Mouse (Mus musculus) CH12.LX (cell line): ENCODE results near the gene Acads. TPM values are rescaled to one million over a fixed set of nuclear protein-coding genes. Genes with fewer than 3 reads are reported as not detected.
A peak's percentile ranks its signal among the peaks of the same experiment; 100 is the strongest.

Experiments used
- DNase-seq: peaks from one replicate; pipeline ENCODE4 v3.0.0-alpha.2; 2013; ENCODE audit errors: extremely low read depth
- H3K27ac ChIP-seq: 2 replicates; pipeline ENCODE4 v1.5.1; 2012; ENCODE audit warnings: low read depth, mild to moderate bottlenecking, control low read depth, moderate library complexity; ENCODE audit not compliant: insufficient read depth
- H3K27me3 ChIP-seq: replicated peaks from 2 replicates; pipeline ENCODE3; 2012; ENCODE audit warnings: inconsistent platforms
- H3K36me3 ChIP-seq, 2 experiments: replicated peaks in 1 of 2; 2 replicates each; pipeline versions ENCODE3 to v1.6.1; 2012; ENCODE audit warnings: inconsistent platforms in 1 of 2, low read length in 1 of 2, mild to moderate bottlenecking in 1 of 2, mixed read lengths in 1 of 2, moderate library complexity in 1 of 2; ENCODE audit not compliant: control insufficient read depth in 1 of 2, insufficient read depth in 1 of 2
- H3K4me1 ChIP-seq, 2 experiments: 2 replicates each; pipeline ENCODE4 v1.6.1; 2012; ENCODE audit warnings: inconsistent platforms in 1 of 2, moderate library complexity in 1 of 2; ENCODE audit not compliant: insufficient read depth in 2 of 2, control insufficient read depth in 1 of 2
- H3K4me2 ChIP-seq: 2 replicates; pipeline ENCODE4 v1.6.1; 2012; ENCODE audit warnings: low read depth, mild to moderate bottlenecking, control low read depth; ENCODE audit not compliant: poor library complexity, insufficient read depth, severe bottlenecking
- H3K4me3 ChIP-seq, 3 experiments: fragments of 150-350 bp in 1 of 3; sonication (generic) in 1 of 3; replicated peaks in 1 of 3; 2 replicates each; pipeline versions ENCODE3 to v1.5.1; 2011 to 2012; ENCODE audit warnings: low read depth in 2 of 3, low read length in 2 of 3, mild to moderate bottlenecking in 2 of 3, moderate library complexity in 2 of 3, control low read depth in 1 of 3, improper control_type of control experiment in 1 of 3, inconsistent platforms in 1 of 3, mixed read lengths in 1 of 3; ENCODE audit not compliant: poor library complexity in 1 of 3
- H3K79me2 ChIP-seq: replicated peaks from 2 replicates; pipeline ENCODE4 v1.6.1; 2012; ENCODE audit warnings: mild to moderate bottlenecking, moderate library complexity; ENCODE audit not compliant: control insufficient read depth, poor library complexity, insufficient read depth, severe bottlenecking; ENCODE audit errors: extremely low read depth
- H3K9ac ChIP-seq: 2 replicates; pipeline ENCODE4 v1.6.1; 2012; ENCODE audit warnings: low read depth, mild to moderate bottlenecking, control low read depth, moderate library complexity; ENCODE audit not compliant: insufficient read depth
- H3K9me3 ChIP-seq: replicated peaks from 2 replicates; pipeline ENCODE3; 2012; ENCODE audit warnings: low read length, inconsistent platforms, mixed read lengths
- BHLHE40 ChIP-seq: IDR thresholded peaks from 2 replicates; pipeline ENCODE4 v1.6.1; 2011; ENCODE audit warnings: mild to moderate bottlenecking, low read depth, low read length, improper control_type of control experiment
- CHD1 ChIP-seq: IDR thresholded peaks from 2 replicates; pipeline ENCODE4 v1.6.1; 2012; ENCODE audit warnings: low read depth, low read length, improper control_type of control experiment, inconsistent platforms
- CHD2 ChIP-seq: IDR thresholded peaks from 2 replicates; pipeline ENCODE4 v1.6.1; 2011; ENCODE audit warnings: low read length, improper control_type of control experiment
- CTCF ChIP-seq, 2 experiments: IDR thresholded peaks in 1 of 2; conservative IDR thresholded peaks in 1 of 2; 2 replicates each; pipeline ENCODE4 v1.5.1; 2011 to 2012; ENCODE audit warnings: low read depth in 2 of 2, low read length in 2 of 2, improper control_type of control experiment in 1 of 2, inconsistent platforms in 1 of 2, mild to moderate bottlenecking in 1 of 2, moderate library complexity in 1 of 2
- EP300 ChIP-seq: IDR thresholded peaks from 2 replicates; pipeline ENCODE4 v1.6.1; 2011; ENCODE audit warnings: low read length, improper control_type of control experiment
- IRF4 ChIP-seq: IDR thresholded peaks from 2 replicates; pipeline ENCODE4 v1.6.1; 2014; ENCODE audit warnings: low read depth, mild to moderate bottlenecking, inconsistent platforms, low read length, improper control_type of control experiment
- JUND ChIP-seq: conservative IDR thresholded peaks from 2 replicates; pipeline ENCODE4 v1.6.1; 2011; ENCODE audit warnings: low read depth, low read length, improper control_type of control experiment
- MAX ChIP-seq: IDR thresholded peaks from 2 replicates; pipeline ENCODE4 v1.6.1; 2011; ENCODE audit warnings: low read length, improper control_type of control experiment
- MAZ ChIP-seq: IDR thresholded peaks from 2 replicates; pipeline ENCODE4 v1.6.1; 2012; ENCODE audit warnings: low read depth, mild to moderate bottlenecking, inconsistent platforms, low read length, improper control_type of control experiment, moderate library complexity
- MEF2A ChIP-seq: IDR thresholded peaks from 2 replicates; pipeline ENCODE4 v1.6.1; 2014; ENCODE audit warnings: low read depth, mild to moderate bottlenecking, inconsistent platforms, low read length, improper control_type of control experiment, borderline replicate concordance
- PAX5 ChIP-seq: IDR thresholded peaks from 2 replicates; pipeline ENCODE4 v1.6.1; 2012; ENCODE audit warnings: low read length, inconsistent platforms, mixed read lengths
- RAD21 ChIP-seq: IDR thresholded peaks from 2 replicates; pipeline ENCODE4 v1.6.1; 2011; ENCODE audit warnings: low read depth, mild to moderate bottlenecking, low read length, improper control_type of control experiment, moderate library complexity
- SIN3A ChIP-seq: IDR thresholded peaks from 2 replicates; pipeline ENCODE4 v1.6.1; 2012; ENCODE audit warnings: low read length, improper control_type of control experiment, inconsistent platforms
- TCF12 ChIP-seq: IDR thresholded peaks from 2 replicates; pipeline ENCODE4 v1.6.1; 2014; ENCODE audit warnings: low read depth, mild to moderate bottlenecking, inconsistent platforms, low read length, improper control_type of control experiment
- ZC3H11A ChIP-seq: IDR thresholded peaks from 2 replicates; pipeline ENCODE4 v1.6.1; 2012; ENCODE audit warnings: low read depth, mild to moderate bottlenecking, inconsistent platforms, low read length, improper control_type of control experiment
- ZMIZ1 ChIP-seq: IDR thresholded peaks from 2 replicates; pipeline ENCODE4 v1.6.1; 2012; ENCODE audit warnings: low read depth, mild to moderate bottlenecking, inconsistent platforms, low read length, improper control_type of control experiment
- ZNF384 ChIP-seq: IDR thresholded peaks from 2 replicates; pipeline ENCODE4 v1.6.1; 2012; ENCODE audit warnings: low read depth, low read length, improper control_type of control experiment, inconsistent platforms
- dilution Hi-C: fragments of 300-500 bp; cut with MboI; formaldehyde crosslinking; loops from 2 replicates; pipeline ENCODE4 v1.14.3; 2020; ENCODE audit warnings: low sequenced_read_pairs; ENCODE audit not compliant: extremely low pct_unique_long_range_greater_than_20kb, extremely low pct_ligation_motif_present
- in situ Hi-C: fragments of 300-500 bp; cut with MboI; formaldehyde crosslinking; loops from 3 replicates; pipeline ENCODE4 v1.14.3; 2019; ENCODE audit warnings: low sequenced_read_pairs, low pct_ligation_motif_present, low pct_unique_long_range_greater_than_20kb, mixed read lengths
- polyA plus RNA-seq: library from polyadenylated mRNA; unstranded; fragments of >175 nt; gene quantifications from 2 replicates; pipeline ENCODE4 v1.2.1, GENCODE M21; 2012; ENCODE audit warnings: low read depth; ENCODE audit not compliant: insufficient read length
- total RNA-seq, 2 experiments: library from RNA; depleted of rRNA; stranded (reverse); fragments of 300-350 nt in 1 of 2; fragments of >200 nt in 1 of 2; gene quantifications; 2 replicates each; pipeline ENCODE4 v1.2.3; 2012 to 2014

Acads gene
- total and polyA plus RNA-seq, 3 experiments, result 43.0 to 57.8 (median 43.1) TPM

DNA sequence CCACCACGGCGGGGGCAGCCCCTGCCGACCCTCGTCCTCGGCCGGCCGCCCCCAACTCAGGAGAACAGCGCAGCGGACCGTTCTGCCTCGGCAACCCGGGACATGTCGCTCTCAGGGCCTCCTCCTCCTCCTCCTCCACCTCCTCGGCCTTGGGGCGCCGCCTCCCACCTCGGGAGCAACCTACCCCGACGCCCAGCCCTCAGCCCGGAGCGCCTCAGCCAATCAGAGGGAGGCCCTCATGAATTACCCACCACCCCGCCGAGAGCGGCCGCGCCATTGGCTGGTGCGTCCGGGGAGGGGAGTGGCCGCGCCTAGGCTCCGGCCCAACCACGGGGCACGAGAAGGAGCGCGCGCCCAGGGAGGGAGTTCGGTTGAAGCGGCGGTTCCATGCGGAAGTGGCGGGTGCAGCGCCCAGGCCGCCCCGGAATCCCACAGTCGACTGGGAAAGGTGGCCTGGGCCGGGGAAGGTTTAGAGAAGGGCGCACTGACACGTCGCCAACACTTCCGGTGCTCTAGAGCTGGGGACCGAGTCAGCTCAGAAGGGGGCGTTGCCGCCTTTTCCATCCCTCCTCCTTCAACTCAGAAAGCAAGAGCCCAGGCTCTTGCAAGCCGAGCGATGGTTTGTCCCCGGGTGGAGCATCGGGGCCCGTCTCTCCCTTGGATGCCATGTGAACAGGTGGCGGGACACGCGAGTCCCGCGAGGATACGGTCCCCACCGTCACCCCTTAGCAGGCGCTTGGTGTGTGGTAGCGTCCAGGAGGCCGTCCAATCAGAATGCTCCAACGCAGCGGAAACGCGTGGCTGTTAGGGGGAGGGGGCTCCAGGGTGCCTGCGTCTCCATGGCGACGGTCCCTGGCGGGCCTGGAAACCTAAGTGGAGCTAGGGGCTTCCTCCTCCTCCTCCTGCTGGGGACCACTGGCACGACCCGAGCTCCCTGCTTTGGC lies 39.2 kb upstream of the Acads start, which contains the start of gene Mlec (continued):
- peak; percentile 60 for TF ChIP-seq TCF12
- TF ChIP-seq BHLHE40, result peak; percentile 31; the same call in 1 of the 2 replicates
- TF ChIP-seq PAX5, result no peak
- no peak for TF ChIP-seq RAD21
- TF ChIP-seq ZMIZ1, result peak; percentile 57
- TF ChIP-seq MAZ, result peak; percentile 93
- peak; percentile 83 for TF ChIP-seq CHD2

DNA sequence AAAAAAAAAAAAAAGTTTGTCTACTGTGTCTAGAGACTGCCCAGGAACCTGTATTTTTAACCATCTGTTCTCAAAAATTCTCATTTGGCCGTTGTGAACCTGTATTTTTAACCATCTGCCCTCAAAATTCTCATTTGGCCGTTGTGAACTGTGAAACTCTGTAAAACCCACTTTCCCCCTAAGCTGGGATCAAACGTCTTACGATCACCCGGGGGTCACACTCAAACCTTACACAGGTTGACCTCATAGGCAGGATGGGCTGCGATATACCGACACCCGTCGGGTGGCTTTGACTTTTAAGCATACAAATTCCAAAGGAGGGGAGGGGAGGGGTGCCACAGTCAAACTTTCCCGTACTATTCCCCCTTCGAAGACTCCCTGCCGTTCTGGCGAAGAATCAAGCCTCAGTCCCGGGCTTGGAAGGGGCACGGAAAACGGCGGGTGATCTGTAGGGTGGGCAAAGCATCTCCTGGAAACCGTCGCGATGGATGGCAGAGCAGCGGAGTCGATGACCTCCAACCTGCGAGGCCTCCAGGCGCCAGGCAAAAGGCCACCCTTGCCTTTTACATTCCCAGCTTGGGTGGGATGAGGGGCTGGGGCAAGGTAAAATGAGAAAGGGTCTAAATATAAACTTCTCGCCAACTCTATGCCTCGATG lies 37.9 kb upstream of the Acads start:
- Histone ChIP-seq H3K4me3 (peak overlapping the region; percentile 88 to 98 (median 97)), H3K36me3 (peaks cover 8 to 31% of the 10 kb centered on the region in 2 experiments), H3K9me3 (no peaks in the 10 kb centered on the region), H3K27ac (peak overlapping the region; percentile 31; the same call in 1 of the 2 replicates), H3K9ac (peak overlapping the region; percentile 95), H3K79me2 (peaks cover 58% of the 10 kb centered on the region), H3K4me1 (peaks cover 16 to 67% of the 10 kb centered on the region in 2 experiments), H3K27me3 (no peaks in the 10 kb centered on the region), H3K4me2 (peak overlapping the region; percentile 94)
- dilution Hi-C loops, result no loop called here
- peak; percentile 53 for DNase-seq
- TF ChIP-seq EP300 (no peak), JUND (no peak), CHD1 (no peak), ZNF384 (peak; percentile 91), SIN3A (0 out of 2 replicates have a peak, but pooled peaks have one; percentile 35), ZMIZ1 (no peak)
- in situ Hi-C loops, result no loop called here

DNA sequence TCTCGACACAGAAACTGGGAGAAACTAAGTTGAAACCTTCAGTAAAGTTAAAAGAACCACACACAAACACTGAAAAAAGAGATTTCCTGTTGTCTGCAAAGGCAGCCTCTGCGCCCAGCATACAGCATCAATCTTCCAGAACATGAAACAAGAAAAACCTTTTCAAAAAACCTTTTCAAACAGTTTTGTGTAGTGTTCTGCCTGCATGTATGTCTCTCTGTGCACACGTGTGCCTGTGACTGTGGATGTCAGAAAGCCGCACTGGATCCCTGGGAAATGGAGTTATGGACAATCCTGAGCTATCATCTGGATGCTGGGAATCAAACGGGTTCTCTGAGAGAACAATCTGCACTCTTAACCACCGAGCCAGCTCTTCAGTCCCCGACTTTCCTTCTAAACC lies 37.3 kb upstream of the Acads start:
- TF ChIP-seq ZC3H11A (no peak), MAX (no peak), CTCF (conservative IDR thresholded peaks at IDR 0.05 in 1 of 2, IDR thresholded peaks at IDR 0.05 in 1 of 2; ENCODE audit: low read depth in 2 of 2, low read length in 2 of 2) (no peak), MEF2A (no peak), IRF4 (no peak)
- in situ Hi-C loops, result no loop called here
- Histone ChIP-seq H3K27me3 (no peaks in the 10 kb centered on the region), H3K27ac (no peak overlapping the region), H3K4me1 (peaks cover 16 to 66% of the 10 kb centered on the region in 2 experiments), H3K9ac (peak overlapping the region; percentile 95), H3K9me3 (no peaks in the 10 kb centered on the region), H3K79me2 (peaks cover 60% of the 10 kb centered on the region), H3K4me2 (peak overlapping the region; percentile 94), H3K36me3 (peaks cover 11 to 36% of the 10 kb centered on the region in 2 experiments), H3K4me3 (peak overlapping the region; percentile 39 to 98 (median 88))
- dilution Hi-C loops, result no loop called here
- DNase-seq, result no peak
